Mouse (Mus musculus): ENCODE results near the gene Lrrfip1.
A peak's percentile ranks its signal among the peaks of the same experiment; 100 is the strongest.

DNA sequence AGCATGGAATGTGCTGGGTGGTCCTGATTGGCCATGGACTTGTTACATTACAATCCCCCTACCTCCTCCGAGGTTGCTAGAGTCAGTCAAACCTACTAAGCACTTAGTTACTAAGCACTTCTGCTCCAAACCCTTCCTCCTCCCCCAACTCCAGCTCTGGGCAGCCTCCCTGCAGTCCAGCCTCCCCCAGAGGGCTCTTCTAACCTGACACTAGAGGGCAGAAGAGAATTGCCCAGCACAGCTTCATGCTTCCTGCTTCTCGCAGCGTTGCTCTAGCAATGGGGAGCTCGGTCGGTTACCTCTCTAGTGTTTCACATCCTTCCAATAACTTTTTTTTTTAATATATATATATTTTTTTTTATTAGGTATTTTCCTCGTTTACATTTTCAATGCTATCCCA, 39.5 kb downstream of the Lrrfip1 start:
- TF ChIP-seq CTCF (IDR thresholded peaks at IDR 0.05; ENCODE audit: extremely low read depth, insufficient read depth, low read length) (peak; percentile 52), POLR2A (IDR thresholded peaks at IDR 0.05; ENCODE audit: extremely low read depth, insufficient read depth, low read length) (no peak)
